Mouse (Mus musculus) megakaryocyte, embryonic 14.5 days (primary cell): ENCODE results near the gene Rd3l.

ENCODE experiments used
- FLI1 ChIP-seq: IDR thresholded peaks from 2 replicates; pipeline ENCODE4 v1.6.1; 2012; ENCODE audit warnings: low read length, inconsistent platforms, mixed read lengths
- GATA1 ChIP-seq: IDR thresholded peaks from 3 replicates; pipeline ENCODE4 v1.6.1; 2012; ENCODE audit warnings: mixed read lengths, low read length, inconsistent platforms, borderline replicate concordance

DNA sequence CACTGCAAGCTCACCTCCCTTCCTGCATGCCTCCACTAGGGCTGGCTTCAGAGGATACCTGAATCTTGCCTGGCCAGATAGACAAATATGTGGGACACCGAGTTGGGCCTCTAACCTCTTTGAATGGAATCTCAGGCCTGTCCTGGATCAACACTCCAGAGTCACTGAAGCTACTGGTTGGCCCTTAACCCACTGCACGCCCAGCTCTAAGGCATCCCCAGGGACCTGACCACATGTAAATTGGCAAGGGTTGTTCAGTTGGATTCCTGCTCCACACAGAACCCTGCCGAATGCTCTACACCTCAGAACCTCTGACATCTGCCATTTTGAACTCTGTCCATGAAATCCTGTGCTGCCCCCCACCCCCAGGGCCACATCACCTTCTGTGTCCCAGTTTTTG is 48.6 kb downstream of the Rd3l start:
- no peak for TF ChIP-seq GATA1
- TF ChIP-seq FLI1: no peak
